10 mouse cellular contexts compared by ENCODE assay signal in the genomic region with DNA sequence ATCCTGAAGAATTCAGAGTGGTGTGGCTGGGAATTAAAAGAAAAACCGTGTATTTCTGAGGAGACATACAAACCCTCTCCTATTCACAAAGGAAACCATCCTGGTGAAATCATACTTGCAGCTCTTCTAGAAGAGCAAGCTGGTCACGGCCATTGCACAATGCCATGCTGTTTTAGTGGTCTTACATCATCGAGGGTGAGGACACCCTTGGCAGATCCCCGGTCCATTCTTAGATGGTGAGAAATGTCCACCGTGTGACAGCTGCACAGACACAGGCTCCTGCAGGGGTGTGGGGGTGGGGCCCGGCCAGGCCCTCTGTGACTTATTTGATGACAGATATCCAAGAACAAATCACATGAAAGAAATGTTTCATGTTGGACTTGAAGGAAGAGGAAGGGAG. TPM values are rescaled to one million over a fixed set of nuclear protein-coding genes. Genes with fewer than 3 reads are reported as not detected.
DNase-seq lines count a peak whose midpoint lies in the region; ATAC-seq and TF ChIP-seq lines count a peak whose summit lies in the region.
"Had no signal": no experiment of that assay in that cellular context is flagged by ENCODE, and none has a peak within 500 bp of the region (broad histone marks: within the 10 kb centered on the region; RNA-seq: fewer than 3 reads in every experiment).

No protein-coding gene starts in this region.

- no peaks in the 10 kb centered on the region for H3K27me3 ChIP-seq in heart, embryonic 15.5 days

- H3K9ac ChIP-seq in heart, embryonic 15.5 days = no peak overlapping the region

- H3K4me1 ChIP-seq in heart, embryonic 15.5 days (replicated peaks) = peaks cover 22% of the 10 kb centered on the region

- no peak overlapping the region for H3K4me3 ChIP-seq in left cerebral cortex, adult 2 months
- H3K4me3 ChIP-seq in heart, embryonic 15.5 days = no peak overlapping the region

- H3K4me2 ChIP-seq in heart, embryonic 15.5 days = 0 out of 2 replicates have a peak overlapping the region, but pooled peaks have one; percentile 5

- no peaks in the 10 kb centered on the region for H3K9me3 ChIP-seq in heart, embryonic 15.5 days (replicated peaks)

- H3K36me3 ChIP-seq in heart, embryonic 15.5 days = no peaks in the 10 kb centered on the region

- ATAC-seq in common myeloid progenitor, adult 5-6 weeks (replicated peaks; ENCODE audit: low read depth, poor library complexity, severe bottlenecking) = peak; percentile 83
- peak; percentile 67; the same call in 1 of the 2 replicates for ATAC-seq in heart, embryonic 15.5 days (replicated peaks; ENCODE audit: insufficient number of reproducible peaks, insufficient read depth, low FRiP score, low read depth)
- peak; percentile 97 for ATAC-seq in megakaryocyte progenitor cell, adult 5-6 weeks (replicated peaks; ENCODE audit: poor library complexity)

- intact Hi-C loops in left cerebral cortex, adult 2 months (cut with DNase I) = no loop called here

- 26% methylated on average over 6 of the region's 6 CpGs for WGBS in heart, embryonic 15.5 days

- peak overlapping the region; percentile 59 for H3K27ac ChIP-seq in left cerebral cortex, adult 2 months
- H3K27ac ChIP-seq in heart, embryonic 15.5 days = peak overlapping the region; percentile 45

- TF ChIP-seq CTCF in left cerebral cortex, adult 2 months (IDR thresholded peaks at IDR 0.05) = no peak

- DNase-seq in left cerebral cortex, adult 2 months (ENCODE audit: extremely low spot score in 1 of 2, low spot score in 2 of 2) = no peak
- DNase-seq in left cerebral cortex, adult 18-20 months (ENCODE audit: low spot score in 2 of 2) = no peak
- DNase-seq in spleen, postnatal 14 days (ENCODE audit: low spot score in 2 of 2) = no peak
- DNase-seq in urinary bladder, adult 2 months (ENCODE audit: low spot score) = no peak
- no peak for DNase-seq in cerebellum, adult 11-12 months
- DNase-seq: kidney, adult 8-10 months had no signal

RNA-seq across cellular contexts. Expression of a gene that starts 8.9 kb away (rescaled TPM):
- 10 to 100 TPM; 62.3 to 67.7 TPM for total RNA-seq in left cerebral cortex, adult 2 months (2021)
- total RNA-seq in left cerebral cortex, adult 18-20 months (2021) = 10 to 100 TPM; 61.0 to 65.7 TPM
- 0.37 TPM in 1 of 2 replicates, not detected in the other for total RNA-seq in common myeloid progenitor, adult 5-6 weeks (2017)
- polyA plus RNA-seq in heart, embryonic 15.5 days (2015; fragmentation: Nextera tagmentation; extraction: Ambion mirVana) = 0.05 and 0.23 TPM in 2 replicates
- total RNA-seq in megakaryocyte progenitor cell, adult 5-6 weeks (2015) = 0.67 TPM in 1 of 2 replicates, not detected in the other
- total RNA-seq in megakaryocyte progenitor cell, adult 5-6 weeks (2017) = 0.20 TPM in 1 of 2 replicates, not detected in the other
- 0.06 TPM in 1 of 2 replicates, not detected in the other for polyA plus RNA-seq in urinary bladder, adult 2 months (2012; rRNA removed)

RNA-seq across cellular contexts. Expression of a gene that starts 14.5 kb away (rescaled TPM):
- 100 to 1,000 TPM; 106 to 118 TPM for total RNA-seq in left cerebral cortex, adult 2 months (2021)
- total RNA-seq in left cerebral cortex, adult 18-20 months (2021) = 100 to 1,000 TPM; 112 to 119 TPM
- total RNA-seq in common myeloid progenitor, adult 5-6 weeks (2017) = 0.09 TPM in 1 of 2 replicates, not detected in the other
- 0.05 and 0.24 TPM in 2 replicates for polyA plus RNA-seq in heart, embryonic 15.5 days (2015; fragmentation: Nextera tagmentation; extraction: Ambion mirVana)
- total RNA-seq in megakaryocyte progenitor cell, adult 5-6 weeks (2015) = not detected in 2 replicates
- total RNA-seq in megakaryocyte progenitor cell, adult 5-6 weeks (2017) = not detected in 2 replicates
- 0.03 TPM in 2 replicates for polyA plus RNA-seq in urinary bladder, adult 2 months (2012; rRNA removed)
- polyA plus RNA-seq: spleen, adult 2 months had no signal

RNA-seq across cellular contexts. Expression of a gene that starts 18.5 kb away (rescaled TPM):
- total RNA-seq in left cerebral cortex, adult 2 months (2021) = 1 to 10 TPM; 2.2 to 2.4 TPM
- total RNA-seq in left cerebral cortex, adult 18-20 months (2021) = 1 to 10 TPM; 2.1 to 2.6 TPM
- 6.5 and 8.2 TPM in 2 replicates for total RNA-seq in common myeloid progenitor, adult 5-6 weeks (2017)
- 28.1 and 34.0 TPM in 2 replicates for polyA plus RNA-seq in heart, embryonic 15.5 days (2015; fragmentation: Nextera tagmentation; extraction: Ambion mirVana)
- 1.1 and 1.3 TPM in 2 replicates for total RNA-seq in megakaryocyte progenitor cell, adult 5-6 weeks (2015)
- total RNA-seq in megakaryocyte progenitor cell, adult 5-6 weeks (2017) = 3.8 and 6.0 TPM in 2 replicates
- 9.5 and 9.6 TPM in 2 replicates for polyA plus RNA-seq in urinary bladder, adult 2 months (2012; rRNA removed)

RNA-seq across cellular contexts. Expression of a gene that starts 29.5 kb away (rescaled TPM):
- total RNA-seq in left cerebral cortex, adult 2 months (2021) = 100 to 1,000 TPM; 304 to 311 TPM
- 100 to 1,000 TPM; 291 to 326 TPM for total RNA-seq in left cerebral cortex, adult 18-20 months (2021)
- total RNA-seq in common myeloid progenitor, adult 5-6 weeks (2017) = not detected in 2 replicates
- 4.7 and 6.2 TPM in 2 replicates for polyA plus RNA-seq in heart, embryonic 15.5 days (2015; fragmentation: Nextera tagmentation; extraction: Ambion mirVana)
- total RNA-seq in megakaryocyte progenitor cell, adult 5-6 weeks (2015) = not detected in 2 replicates
- 0.20 TPM in 1 of 2 replicates, not detected in the other for total RNA-seq in megakaryocyte progenitor cell, adult 5-6 weeks (2017)
- 0.83 and 1.4 TPM in 2 replicates for polyA plus RNA-seq in urinary bladder, adult 2 months (2012; rRNA removed)

RNA-seq across cellular contexts. Expression of a gene that starts 50.1 kb away (rescaled TPM):
- 1,000 to 10,000 TPM; 1,732 to 1,834 TPM for total RNA-seq in left cerebral cortex, adult 2 months (2021)
- total RNA-seq in left cerebral cortex, adult 18-20 months (2021) = 1,000 to 10,000 TPM; 1,746 to 1,798 TPM
- total RNA-seq in common myeloid progenitor, adult 5-6 weeks (2017) = 512 and 545 TPM in 2 replicates
- polyA plus RNA-seq in heart, embryonic 15.5 days (2015; fragmentation: Nextera tagmentation; extraction: Ambion mirVana) = 96.4 and 98.4 TPM in 2 replicates
- total RNA-seq in megakaryocyte progenitor cell, adult 5-6 weeks (2015) = 125 and 150 TPM in 2 replicates
- 419 and 440 TPM in 2 replicates for total RNA-seq in megakaryocyte progenitor cell, adult 5-6 weeks (2017)
- polyA plus RNA-seq in urinary bladder, adult 2 months (2012; rRNA removed) = 182 and 223 TPM in 2 replicates

Comparison
In these comparisons a context has a peak if more than half of its experiments do, and no peak if none do; other contexts are left out.
1. RNA of a gene that starts 8.9 kb away (total RNA-seq): 62.3 to 67.7 TPM in left cerebral cortex, adult 2 months and 61.0 to 65.7 TPM in left cerebral cortex, adult 18-20 months; 0.20 to 0.67 TPM in megakaryocyte progenitor cell, adult 5-6 weeks and 0.37 TPM in common myeloid progenitor, adult 5-6 weeks; every median in the first group is over 10 times any median in the second.
2. RNA of a gene that starts 14.5 kb away (total RNA-seq): 112 to 119 TPM in left cerebral cortex, adult 18-20 months and 106 to 118 TPM in left cerebral cortex, adult 2 months; 0.09 TPM in common myeloid progenitor, adult 5-6 weeks and not detected in megakaryocyte progenitor cell, adult 5-6 weeks; every median in the first group is over 10 times any median in the second.
3. Peak in every context shown above with its lines, with median percentiles within 50 percentile points of each other: ATAC-seq.